Mouse (Mus musculus): ENCODE results near the gene Nrp2. TPM values are rescaled to one million over a fixed set of nuclear protein-coding genes. Genes with fewer than 3 reads are reported as not detected.

The Nrp2 gene
- polyA plus RNA-seq, 1 experiment from 2014 or later, result 20.5 TPM

GRCm38 (mm10) chr1:62770576-62770975, 67.5 kb downstream of the Nrp2 start:
- H3K4me1 ChIP-seq, result peaks cover 59% of the 10 kb centered on the region
- H3K27me3 ChIP-seq (replicated peaks; ENCODE audit: low read depth, poor library complexity, severe bottlenecking), result no peaks in the 10 kb centered on the region
- H3K27ac ChIP-seq (replicated peaks), result no peak overlapping the region
- DNase-seq (ENCODE audit: low spot score), result no peak
- peaks cover 62% of the 10 kb centered on the region for H3K36me3 ChIP-seq (replicated peaks)
- H3K4me3 ChIP-seq, result no peak overlapping the region
- H3K9me3 ChIP-seq, result no peaks in the 10 kb centered on the region
- WGBS, result 83% methylated on average over 4 of the region's 4 CpGs

GRCm38 (mm10) chr1:62772391-62772790, 69.3 kb downstream of the Nrp2 start:
- peaks cover 58% of the 10 kb centered on the region for H3K4me1 ChIP-seq
- H3K27ac ChIP-seq (replicated peaks), result no peak overlapping the region
- H3K4me3 ChIP-seq, result no peak overlapping the region
- no peaks in the 10 kb centered on the region for H3K27me3 ChIP-seq (replicated peaks; ENCODE audit: low read depth, poor library complexity, severe bottlenecking)
- 84% methylated on average over 4 of the region's 4 CpGs for WGBS
- DNase-seq (ENCODE audit: low spot score), result no peak
- peaks cover 62% of the 10 kb centered on the region for H3K36me3 ChIP-seq (replicated peaks)
- no peaks in the 10 kb centered on the region for H3K9me3 ChIP-seq

GRCm38 (mm10) chr1:62773105-62773920, 70.2 kb downstream of the Nrp2 start:
- 72% methylated on average over 10 of the region's 10 CpGs for whole genome bisulfite sequencing
- Histone ChIP-seq H3K36me3 (replicated peaks) (peaks cover 56% of the 10 kb centered on the region), H3K4me3 (no peak overlapping the region), H3K27me3 (replicated peaks; ENCODE audit: low read depth, poor library complexity, severe bottlenecking) (no peaks in the 10 kb centered on the region), H3K4me1 (peaks cover 58% of the 10 kb centered on the region), H3K27ac (replicated peaks) (no peak overlapping the region), H3K9me3 (no peaks in the 10 kb centered on the region)
- DNase-seq (ENCODE audit: low spot score), result no peak

GRCm38 (mm10) chr1:62773921-62774191, 70.8 kb downstream of the Nrp2 start:
- no peak for DNase-seq (ENCODE audit: low spot score)
- no peak overlapping the region for H3K4me3 ChIP-seq
- peaks cover 55% of the 10 kb centered on the region for H3K4me1 ChIP-seq
- H3K36me3 ChIP-seq (replicated peaks), result peaks cover 53% of the 10 kb centered on the region
- no peaks in the 10 kb centered on the region for H3K27me3 ChIP-seq (replicated peaks; ENCODE audit: low read depth, poor library complexity, severe bottlenecking)
- no peaks in the 10 kb centered on the region for H3K9me3 ChIP-seq
- no peak overlapping the region for H3K27ac ChIP-seq (replicated peaks)
- 65% methylated on average over 3 of the region's 3 CpGs for WGBS

DNA sequence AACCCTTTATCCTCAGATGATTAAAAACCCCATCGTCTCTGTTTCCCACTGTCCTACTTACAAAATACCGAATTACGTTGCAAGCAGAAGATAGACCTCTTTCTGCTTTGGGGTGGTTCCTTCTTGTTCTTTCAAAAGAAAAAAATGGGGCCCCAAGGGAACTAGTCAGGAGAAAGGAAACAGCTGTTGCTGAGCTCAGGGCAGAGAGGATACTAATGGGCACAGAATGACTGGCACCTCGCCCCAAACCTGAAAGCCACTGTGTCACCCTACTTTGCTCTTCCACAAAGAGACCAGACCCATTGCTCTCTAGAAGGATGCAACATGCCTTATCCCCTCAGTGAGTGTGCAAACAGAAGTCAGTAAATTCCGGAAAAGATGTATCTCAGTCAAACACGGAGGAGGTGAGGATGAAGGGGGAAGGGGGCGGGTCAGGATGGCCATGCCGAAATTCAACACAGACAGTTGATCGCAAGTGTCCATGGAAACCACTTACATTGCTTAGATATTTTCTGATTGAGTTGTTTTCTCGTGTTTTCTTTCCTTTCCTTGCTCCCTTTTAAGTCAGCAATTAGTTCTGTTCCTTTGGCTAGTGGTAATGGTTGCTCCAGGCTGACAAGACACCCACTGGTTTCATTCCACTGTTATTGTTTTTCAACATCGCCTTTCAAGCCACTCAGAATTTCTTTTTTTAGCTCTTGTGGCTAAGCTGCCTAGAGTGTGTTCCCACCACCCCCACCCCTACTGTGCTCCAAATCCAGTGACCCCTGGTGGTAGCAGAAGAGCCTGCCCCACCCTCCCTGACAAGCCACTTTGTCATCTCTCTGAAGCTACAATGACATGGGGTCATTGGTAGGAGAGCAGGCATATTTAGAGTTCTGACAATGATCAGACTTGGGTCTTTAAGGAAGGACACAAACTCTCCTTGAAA, 71.5 kb downstream of the Nrp2 start:
- peaks cover 53% of the 10 kb centered on the region for H3K36me3 ChIP-seq (replicated peaks)

GRCm38 (mm10) chr1:62777320-62778235, 74.5 kb downstream of the Nrp2 start:
- WGBS, result 76% methylated on average over 17 of the region's 17 CpGs
- Histone ChIP-seq H3K27ac (replicated peaks) (no peak overlapping the region), H3K36me3 (replicated peaks) (peaks cover 40% of the 10 kb centered on the region), H3K4me3 (no peak overlapping the region), H3K9me3 (no peaks in the 10 kb centered on the region), H3K4me1 (peaks cover 65% of the 10 kb centered on the region), H3K27me3 (replicated peaks; ENCODE audit: low read depth, poor library complexity, severe bottlenecking) (no peaks in the 10 kb centered on the region; the same call in 1 of the 2 replicates)
- DNase-seq (ENCODE audit: low spot score), result no peak

More for the DNA sequence above, 71.5 kb downstream of the Nrp2 start:
- DNase-seq (ENCODE audit: low spot score), result no peak
- Histone ChIP-seq H3K4me3 (no peak overlapping the region), H3K27ac (replicated peaks) (no peak overlapping the region), H3K27me3 (replicated peaks; ENCODE audit: low read depth, poor library complexity, severe bottlenecking) (no peaks in the 10 kb centered on the region), H3K9me3 (no peaks in the 10 kb centered on the region), H3K4me1 (peaks cover 57% of the 10 kb centered on the region)
- WGBS, result 80% methylated on average over 11 of the region's 11 CpGs

- H3K9me3 ChIP-seq, result no peaks in the 10 kb centered on the region
- WGBS, result 87% methylated on average over 4 of the region's 4 CpGs
- H3K36me3 ChIP-seq (replicated peaks), result peaks cover 39% of the 10 kb centered on the region
- H3K4me3 ChIP-seq, result no peak overlapping the region
- no peak for DNase-seq (ENCODE audit: low spot score)
- H3K27ac ChIP-seq (replicated peaks), result no peak overlapping the region
- H3K4me1 ChIP-seq, result peaks cover 60% of the 10 kb centered on the region
- H3K27me3 ChIP-seq (replicated peaks; ENCODE audit: low read depth, poor library complexity, severe bottlenecking), result no peaks in the 10 kb centered on the region; the same call in 1 of the 2 replicates
Measured at GRCm38 (mm10) chr1:62778910-62779309, 75.8 kb downstream of the Nrp2 start.

DNA sequence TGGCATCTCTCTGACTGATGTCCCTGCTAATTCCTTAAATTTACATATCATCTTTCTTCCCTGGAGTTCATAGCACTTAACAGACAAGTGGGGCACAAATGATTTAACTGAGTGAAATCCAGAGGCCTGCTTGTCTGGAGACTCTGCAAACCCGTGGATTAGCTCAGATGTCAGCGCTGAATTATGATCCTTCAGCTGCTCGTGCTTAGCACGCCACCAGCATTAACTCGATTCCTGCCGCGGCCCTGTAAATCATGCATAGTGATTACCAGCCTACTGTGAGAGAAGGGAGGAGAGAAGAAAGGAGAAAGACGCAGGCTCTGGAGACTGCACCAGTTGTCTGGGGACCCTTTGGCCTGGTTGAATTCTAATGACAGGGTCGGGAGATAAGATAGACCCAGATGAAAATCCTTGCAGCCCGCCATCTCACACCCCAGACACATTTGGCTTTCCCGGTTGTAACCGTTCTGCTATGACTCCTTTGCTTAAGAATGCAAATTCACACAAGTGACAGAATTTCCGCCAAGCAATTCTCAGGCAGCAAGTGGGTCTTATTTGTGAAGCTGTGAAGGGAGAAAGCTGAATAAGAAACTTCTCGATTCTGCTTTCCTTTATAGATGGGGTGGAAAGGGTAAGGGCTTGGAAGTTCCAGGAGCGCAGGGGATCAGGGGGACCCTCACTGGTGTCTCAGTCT, 77.1 kb downstream of the Nrp2 start:
- peaks cover 52% of the 10 kb centered on the region for H3K4me1 ChIP-seq
- 0 out of 2 replicates have a peak overlapping the region, but pooled peaks have one; percentile 19 for H3K27ac ChIP-seq (replicated peaks)
- no peak overlapping the region for H3K4me3 ChIP-seq
- no peak for DNase-seq (ENCODE audit: low spot score)
- H3K9me3 ChIP-seq, result no peaks in the 10 kb centered on the region
- H3K27me3 ChIP-seq (replicated peaks; ENCODE audit: low read depth, poor library complexity, severe bottlenecking), result no peaks in the 10 kb centered on the region; the same call in 1 of the 2 replicates
- peaks cover 49% of the 10 kb centered on the region for H3K36me3 ChIP-seq (replicated peaks)
- 60% methylated on average over 15 of the region's 15 CpGs for WGBS

- 94% methylated on average over 2 of the region's 2 CpGs for WGBS
- H3K9me3 ChIP-seq, result no peaks in the 10 kb centered on the region
- no peak overlapping the region for H3K27ac ChIP-seq (replicated peaks)
- no peak for DNase-seq (ENCODE audit: low spot score)
- H3K4me3 ChIP-seq, result no peak overlapping the region
- peaks cover 51% of the 10 kb centered on the region for H3K36me3 ChIP-seq (replicated peaks)
- H3K4me1 ChIP-seq, result peaks cover 39% of the 10 kb centered on the region
- peaks cover 3% of the 10 kb centered on the region; the same call in 1 of the 2 replicates for H3K27me3 ChIP-seq (replicated peaks; ENCODE audit: low read depth, poor library complexity, severe bottlenecking)
Measured at GRCm38 (mm10) chr1:62782155-62782554, 79.1 kb downstream of the Nrp2 start.

DNA sequence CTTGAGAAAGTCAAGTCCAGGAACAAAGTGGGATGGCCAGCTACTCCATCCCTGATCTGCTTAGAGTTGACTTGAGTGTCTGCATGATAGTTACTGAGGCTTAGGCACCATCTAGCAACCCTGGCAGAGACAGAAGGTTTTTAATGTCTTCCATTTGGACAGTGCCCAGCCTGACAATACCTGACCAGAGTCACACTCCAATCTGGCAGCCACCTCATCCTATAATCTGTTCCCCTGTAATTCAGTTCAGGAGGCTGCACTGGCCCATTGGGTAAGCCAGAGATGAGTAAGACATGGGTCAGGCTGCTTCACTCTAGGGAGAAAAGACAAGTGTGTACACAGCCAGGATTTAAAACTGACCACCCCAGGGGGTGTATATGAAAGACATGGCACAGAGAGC, 79.5 kb downstream of the Nrp2 start:
- no peak overlapping the region for H3K27ac ChIP-seq (replicated peaks)
- DNase-seq (ENCODE audit: low spot score), result no peak
- peaks cover 35% of the 10 kb centered on the region for H3K4me1 ChIP-seq
- H3K9me3 ChIP-seq, result no peaks in the 10 kb centered on the region
- peaks cover 3% of the 10 kb centered on the region; the same call in 1 of the 2 replicates for H3K27me3 ChIP-seq (replicated peaks; ENCODE audit: low read depth, poor library complexity, severe bottlenecking)
- no peak overlapping the region for H3K4me3 ChIP-seq
- peaks cover 55% of the 10 kb centered on the region for H3K36me3 ChIP-seq (replicated peaks)

DNA sequence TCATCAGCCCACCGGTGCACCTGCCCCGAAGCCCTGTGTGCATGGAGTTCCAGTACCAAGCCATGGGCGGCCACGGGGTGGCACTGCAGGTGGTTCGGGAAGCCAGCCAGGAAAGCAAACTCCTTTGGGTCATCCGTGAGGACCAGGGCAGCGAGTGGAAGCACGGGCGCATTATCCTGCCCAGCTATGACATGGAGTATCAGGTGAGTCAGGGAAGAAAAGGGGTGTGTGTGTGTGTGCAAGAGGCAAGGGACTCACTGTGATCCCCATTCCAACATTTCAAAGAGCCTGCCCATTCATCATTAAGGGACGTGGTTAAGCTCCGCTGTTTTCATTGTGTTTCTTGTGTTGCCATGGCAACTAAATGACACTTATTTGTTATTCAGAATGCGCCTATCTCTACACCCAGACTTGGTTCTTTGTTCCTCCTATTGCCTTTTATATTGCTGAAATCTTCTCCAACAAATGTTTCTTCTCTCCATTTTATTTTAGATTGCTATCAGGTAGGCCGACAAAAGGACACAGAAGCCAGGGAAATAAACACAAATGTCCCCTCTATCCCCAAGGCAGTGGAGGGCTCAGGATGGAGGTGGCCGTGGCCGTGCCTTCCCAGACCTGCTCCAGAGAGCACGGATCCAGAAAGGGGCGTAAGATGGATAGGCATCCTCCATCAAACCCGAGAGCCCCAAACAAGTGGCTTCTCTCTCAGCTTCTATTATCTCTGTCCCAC, 80.4 kb downstream of the Nrp2 start:
- 85% methylated on average over 18 of the region's 18 CpGs for WGBS
- DNase-seq (ENCODE audit: low spot score), result no peak
- Histone ChIP-seq H3K4me3 (no peak overlapping the region), H3K27me3 (replicated peaks; ENCODE audit: low read depth, poor library complexity, severe bottlenecking) (peaks cover 3% of the 10 kb centered on the region; the same call in 1 of the 2 replicates), H3K4me1 (peaks cover 25% of the 10 kb centered on the region), H3K9me3 (no peaks in the 10 kb centered on the region), H3K36me3 (replicated peaks) (peaks cover 54% of the 10 kb centered on the region), H3K27ac (replicated peaks) (no peak overlapping the region; the same call in 1 of the 2 replicates)
